Mouse (Mus musculus): ENCODE data around the gene Zfpm1. TPM values are rescaled to one million over a fixed set of nuclear protein-coding genes. Genes with fewer than 3 reads are reported as not detected.

The Zfpm1 gene
- polyA plus RNA-seq, 1 experiment from 2014 or later, result 1.5 TPM

GRCm38 (mm10) chr8:122280156-122280555, 1.8 kb upstream of the Zfpm1 start:
- Histone ChIP-seq H3K4me3 (no peak overlapping the region), H3K27me3 (ENCODE audit: low read depth, poor library complexity, severe bottlenecking) (peaks cover 48% of the 10 kb centered on the region), H3K4me1 (peaks cover 50% of the 10 kb centered on the region), H3K9me3 (replicated peaks) (no peaks in the 10 kb centered on the region), H3K27ac (replicated peaks) (peak overlapping the region; percentile 88; the same call in 1 of the 2 replicates), H3K36me3 (no peaks in the 10 kb centered on the region)
- DNase-seq (ENCODE audit: low spot score), result no peak
- WGBS, result 84% methylated on average over 4 of the region's 4 CpGs

- 13% methylated on average over 20 of the region's 20 CpGs for WGBS
- Histone ChIP-seq H3K4me1 (peaks cover 56% of the 10 kb centered on the region), H3K27me3 (ENCODE audit: low read depth, poor library complexity, severe bottlenecking) (peaks cover 54% of the 10 kb centered on the region), H3K36me3 (no peaks in the 10 kb centered on the region), H3K9me3 (replicated peaks) (no peaks in the 10 kb centered on the region), H3K4me3 (peak overlapping the region; percentile 71), H3K27ac (replicated peaks) (peak overlapping the region; percentile 88)
- DNase-seq (ENCODE audit: low spot score), result no peak
Observed at GRCm38 (mm10) chr8:122280588-122281316, 1.2 kb upstream of the Zfpm1 start.

- peak; percentile 100 for DNase-seq (ENCODE audit: low spot score)
- H3K36me3 ChIP-seq, result no peaks in the 10 kb centered on the region
- peak overlapping the region; percentile 88 for H3K27ac ChIP-seq (replicated peaks)
- peak overlapping the region; percentile 71 for H3K4me3 ChIP-seq
- peaks cover 57% of the 10 kb centered on the region for H3K4me1 ChIP-seq
- H3K9me3 ChIP-seq (replicated peaks), result no peaks in the 10 kb centered on the region
- WGBS, result under 1% methylated on average over 47 of the region's 47 CpGs
- peaks cover 56% of the 10 kb centered on the region for H3K27me3 ChIP-seq (ENCODE audit: low read depth, poor library complexity, severe bottlenecking)
Observed at GRCm38 (mm10) chr8:122281317-122282034, 465 bp upstream of the Zfpm1 start.

GRCm38 (mm10) chr8:122282501-122283355, 787 bp downstream of the Zfpm1 start:
- Histone ChIP-seq H3K4me3 (peak overlapping the region; percentile 71), H3K36me3 (no peaks in the 10 kb centered on the region), H3K9me3 (replicated peaks) (no peaks in the 10 kb centered on the region), H3K27ac (replicated peaks) (peak overlapping the region; percentile 83), H3K27me3 (ENCODE audit: low read depth, poor library complexity, severe bottlenecking) (peaks cover 66% of the 10 kb centered on the region), H3K4me1 (peaks cover 64% of the 10 kb centered on the region)
- WGBS, result under 1% methylated on average over 67 of the region's 70 CpGs
- DNase-seq (ENCODE audit: low spot score), result peak; percentile 48

- Histone ChIP-seq H3K9me3 (replicated peaks) (no peaks in the 10 kb centered on the region), H3K27ac (replicated peaks) (peak overlapping the region; percentile 83), H3K36me3 (no peaks in the 10 kb centered on the region), H3K4me3 (peak overlapping the region; percentile 71), H3K27me3 (ENCODE audit: low read depth, poor library complexity, severe bottlenecking) (peaks cover 69% of the 10 kb centered on the region), H3K4me1 (peaks cover 71% of the 10 kb centered on the region)
- under 1% methylated on average over 37 of the region's 37 CpGs for WGBS
- peak; percentile 51 for DNase-seq (ENCODE audit: low spot score)
Observed at GRCm38 (mm10) chr8:122283356-122284202, 1.6 kb downstream of the Zfpm1 start.

GRCm38 (mm10) chr8:122284203-122284658, 2.3 kb downstream of the Zfpm1 start:
- peaks cover 77% of the 10 kb centered on the region for H3K4me1 ChIP-seq
- H3K9me3 ChIP-seq (replicated peaks), result no peaks in the 10 kb centered on the region
- peak overlapping the region; percentile 83 for H3K27ac ChIP-seq (replicated peaks)
- WGBS, result under 1% methylated on average over 33 of the region's 33 CpGs
- H3K27me3 ChIP-seq (ENCODE audit: low read depth, poor library complexity, severe bottlenecking), result peaks cover 65% of the 10 kb centered on the region
- H3K36me3 ChIP-seq, result no peaks in the 10 kb centered on the region
- peak; percentile 68 for DNase-seq (ENCODE audit: low spot score)
- H3K4me3 ChIP-seq, result peak overlapping the region; percentile 71

GRCm38 (mm10) chr8:122284659-122285261, 2.8 kb downstream of the Zfpm1 start:
- Histone ChIP-seq H3K9me3 (replicated peaks) (no peaks in the 10 kb centered on the region), H3K36me3 (no peaks in the 10 kb centered on the region), H3K4me3 (peak overlapping the region; percentile 71), H3K27me3 (ENCODE audit: low read depth, poor library complexity, severe bottlenecking) (peaks cover 62% of the 10 kb centered on the region), H3K27ac (replicated peaks) (peak overlapping the region; percentile 83), H3K4me1 (peaks cover 82% of the 10 kb centered on the region)
- peak; percentile 58 for DNase-seq (ENCODE audit: low spot score)
- 4% methylated on average over 21 of the region's 21 CpGs for WGBS

- H3K27ac ChIP-seq (replicated peaks), result peak overlapping the region; percentile 83; the same call in 1 of the 2 replicates
- 0 out of 2 replicates have a peak overlapping the region, but pooled peaks have one; percentile 71 for H3K4me3 ChIP-seq
- 65% methylated on average over 6 of the region's 6 CpGs for WGBS
- DNase-seq (ENCODE audit: low spot score), result no peak
- no peaks in the 10 kb centered on the region for H3K36me3 ChIP-seq
- no peaks in the 10 kb centered on the region for H3K9me3 ChIP-seq (replicated peaks)
- H3K27me3 ChIP-seq (ENCODE audit: low read depth, poor library complexity, severe bottlenecking), result peaks cover 67% of the 10 kb centered on the region
- H3K4me1 ChIP-seq, result peaks cover 83% of the 10 kb centered on the region
Observed at GRCm38 (mm10) chr8:122285727-122286126, 3.8 kb downstream of the Zfpm1 start.

- Histone ChIP-seq H3K36me3 (no peaks in the 10 kb centered on the region), H3K27ac (replicated peaks) (no peak overlapping the region), H3K4me3 (no peak overlapping the region), H3K4me1 (peaks cover 86% of the 10 kb centered on the region), H3K9me3 (replicated peaks) (no peaks in the 10 kb centered on the region), H3K27me3 (ENCODE audit: low read depth, poor library complexity, severe bottlenecking) (peaks cover 67% of the 10 kb centered on the region)
- 85% methylated on average over 10 of the region's 10 CpGs for WGBS
- no peak for DNase-seq (ENCODE audit: low spot score)
Observed at GRCm38 (mm10) chr8:122286899-122287298, 5.0 kb downstream of the Zfpm1 start.

GRCm38 (mm10) chr8:122287742-122288141, 5.8 kb downstream of the Zfpm1 start:
- H3K27me3 ChIP-seq (ENCODE audit: low read depth, poor library complexity, severe bottlenecking), result peaks cover 63% of the 10 kb centered on the region
- H3K4me1 ChIP-seq, result peaks cover 87% of the 10 kb centered on the region
- H3K9me3 ChIP-seq (replicated peaks), result no peaks in the 10 kb centered on the region
- H3K27ac ChIP-seq (replicated peaks), result peak overlapping the region; percentile 19; the same call in 1 of the 2 replicates
- H3K36me3 ChIP-seq, result no peaks in the 10 kb centered on the region
- 86% methylated on average over 8 of the region's 8 CpGs for WGBS
- no peak overlapping the region for H3K4me3 ChIP-seq
- DNase-seq (ENCODE audit: low spot score), result no peak

GRCm38 (mm10) chr8:122288344-122288743, 6.4 kb downstream of the Zfpm1 start:
- WGBS, result 83% methylated on average over 3 of the region's 3 CpGs
- no peak overlapping the region for H3K4me3 ChIP-seq
- no peak for DNase-seq (ENCODE audit: low spot score)
- H3K27me3 ChIP-seq (ENCODE audit: low read depth, poor library complexity, severe bottlenecking), result peaks cover 57% of the 10 kb centered on the region
- H3K27ac ChIP-seq (replicated peaks), result 0 out of 2 replicates have a peak overlapping the region, but pooled peaks have one; percentile 19
- no peaks in the 10 kb centered on the region for H3K36me3 ChIP-seq
- H3K4me1 ChIP-seq, result peaks cover 85% of the 10 kb centered on the region
- H3K9me3 ChIP-seq (replicated peaks), result no peaks in the 10 kb centered on the region

Data from midbrain, embryonic 10.5 days (tissue).